Mouse (Mus musculus) cortical plate, adult 2 months (tissue): ENCODE data around the gene Dtnb. TPM values are rescaled to one million over a fixed set of nuclear protein-coding genes. Genes with fewer than 3 reads are reported as not detected.
"Not testable (repeated sequence)": the region's sequence is repeated elsewhere in the genome, so short reads cannot be mapped to it uniquely, and the experiment has no call there.

Experiments
- H3K27ac ChIP-seq: fragments of 200-500 bp; 2 replicates; pipeline ENCODE4 v1.5.1; 2012; ENCODE audit warnings: low read length, control low read depth, inconsistent platforms; ENCODE audit not compliant: insufficient read depth
- H3K4me1 ChIP-seq: fragments of 200-500 bp; 2 replicates; pipeline ENCODE4 v1.6.1; 2011; ENCODE audit warnings: low read length; ENCODE audit not compliant: control insufficient read depth, insufficient read depth
- H3K4me3 ChIP-seq: fragments of 200-500 bp; 2 replicates; pipeline ENCODE4 v1.5.1; 2011; ENCODE audit warnings: mild to moderate bottlenecking, low read length, control low read depth; ENCODE audit not compliant: insufficient read depth
- CTCF ChIP-seq: fragments of 200-500 bp; IDR thresholded peaks from 2 replicates; pipeline ENCODE4 v1.5.1; 2011; ENCODE audit warnings: mild to moderate bottlenecking, control low read depth, low read length; ENCODE audit not compliant: insufficient read depth; ENCODE audit errors: extremely low read depth
- POLR2A ChIP-seq: fragments of 200-500 bp; IDR thresholded peaks from 2 replicates; pipeline ENCODE4 v1.6.1; 2011; ENCODE audit warnings: mild to moderate bottlenecking, low read length, control low read depth; ENCODE audit not compliant: insufficient read depth; ENCODE audit errors: extremely low read depth
- polyA plus RNA-seq: library from polyadenylated mRNA; depleted of rRNA; stranded (reverse); fragments of >200 nt; gene quantifications from 2 replicates; pipeline ENCODE4 v1.2.3, GENCODE M21; 2012; rRNA removed

The Dtnb gene
- 134 and 135 TPM in 2 replicates for polyA plus RNA-seq

GRCm38 (mm10) chr12:3571787-3572580 lies at the start of gene Dtnb:
Dtnb (plus strand) TSS chr12:3572381.
- Histone ChIP-seq H3K4me3 (peak within 1 kb of the TSS; percentile 73), H3K27ac (peak within 1 kb of the TSS; percentile 98), H3K4me1 (peaks cover 10% of the 10 kb centered on the region)
- TF ChIP-seq POLR2A = no peak
- no peak for TF ChIP-seq CTCF

DNA sequence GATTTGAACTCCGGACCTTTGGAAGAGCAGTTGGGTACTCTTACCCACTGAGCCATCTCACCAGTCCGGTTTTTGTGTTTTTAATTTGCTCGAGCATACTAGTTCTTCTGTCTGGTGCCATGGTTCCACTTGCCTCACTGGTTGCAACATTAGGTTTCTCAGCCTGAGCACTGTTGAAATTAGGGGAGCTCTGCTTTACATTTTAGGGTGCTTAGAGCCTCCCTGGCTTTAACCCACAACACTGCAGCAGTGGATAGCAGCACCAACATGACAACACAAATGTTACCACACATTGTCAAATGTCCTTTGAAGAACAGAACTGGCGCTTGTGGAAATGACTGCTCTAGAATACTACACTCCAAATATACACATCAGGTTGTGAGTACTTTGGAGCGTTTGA lies 46.6 kb upstream of the Dtnb start:
- TF ChIP-seq POLR2A = no peak
- TF ChIP-seq CTCF = no peak
- no peak overlapping the region for H3K27ac ChIP-seq
- H3K4me3 ChIP-seq = no peak overlapping the region
- no peaks in the 10 kb centered on the region for H3K4me1 ChIP-seq

DNA sequence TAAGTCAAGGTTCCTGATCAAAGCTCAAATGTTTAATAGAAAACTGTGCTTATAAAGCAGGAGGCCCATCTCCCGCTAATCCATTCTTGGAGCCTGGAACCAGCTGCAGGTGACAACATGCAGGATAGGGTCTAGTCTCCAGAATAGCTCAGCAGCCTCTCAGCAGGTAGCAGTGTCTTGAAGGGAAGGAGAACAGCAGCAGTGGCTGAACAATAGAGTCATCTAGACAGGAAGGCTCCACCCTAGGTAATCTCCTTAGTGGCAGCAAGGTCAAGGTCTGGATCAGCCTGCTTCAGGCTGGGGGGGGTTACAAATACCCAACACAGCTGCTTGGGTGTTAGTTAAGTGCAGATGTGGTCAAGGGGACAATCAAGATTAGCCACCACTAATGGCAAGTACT lies 36.7 kb upstream of the Dtnb start:
- not testable (repeated sequence) for H3K27ac ChIP-seq, H3K4me3 ChIP-seq, H3K4me1 ChIP-seq

DNA sequence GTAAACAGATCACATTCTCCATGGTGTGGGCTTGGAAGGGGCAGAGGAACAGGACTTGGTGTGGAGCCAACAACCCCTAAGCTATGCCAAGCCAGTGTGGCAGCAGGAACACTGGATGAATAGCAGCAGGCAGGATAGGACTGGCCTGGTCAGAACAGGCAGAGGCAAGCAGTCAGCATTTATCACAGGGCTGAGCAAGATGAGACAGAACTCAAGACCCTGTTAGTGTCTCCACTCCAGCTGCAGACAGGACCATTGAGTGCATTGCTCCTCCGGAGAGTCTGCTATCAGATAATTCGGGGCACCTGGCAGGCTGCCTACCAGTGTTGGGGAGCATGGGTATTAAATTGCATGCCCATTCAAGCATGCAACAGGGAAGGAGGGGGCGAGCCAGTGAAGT lies 34.6 kb upstream of the Dtnb start:
- TF ChIP-seq CTCF (no peak), POLR2A (no peak)
- no peak overlapping the region for H3K27ac ChIP-seq
- no peaks in the 10 kb centered on the region for H3K4me1 ChIP-seq
- H3K4me3 ChIP-seq = no peak overlapping the region

DNA sequence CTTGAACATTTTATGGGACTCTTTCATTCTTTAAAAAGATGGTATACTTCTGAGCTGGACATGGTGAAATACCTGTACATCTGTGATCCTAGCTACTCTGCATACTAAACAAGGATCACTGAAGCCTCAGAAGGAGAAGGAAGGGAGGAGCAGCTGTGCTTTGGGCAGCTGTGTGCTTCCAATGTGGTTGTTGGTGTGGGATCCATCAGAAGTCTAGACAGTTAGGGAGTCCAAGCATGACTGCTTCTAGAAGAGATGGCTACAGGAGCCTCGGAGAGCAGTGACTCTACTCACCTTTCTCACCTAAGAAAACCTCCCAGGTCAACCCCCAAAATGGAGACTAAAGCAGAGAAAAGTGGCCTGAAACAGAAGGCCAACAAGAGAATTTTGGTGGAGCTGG lies 34.1 kb upstream of the Dtnb start:
- no peak for TF ChIP-seq POLR2A
- no peak for TF ChIP-seq CTCF
- no peaks in the 10 kb centered on the region for H3K4me1 ChIP-seq
- H3K27ac ChIP-seq = no peak overlapping the region
- H3K4me3 ChIP-seq = no peak overlapping the region

DNA sequence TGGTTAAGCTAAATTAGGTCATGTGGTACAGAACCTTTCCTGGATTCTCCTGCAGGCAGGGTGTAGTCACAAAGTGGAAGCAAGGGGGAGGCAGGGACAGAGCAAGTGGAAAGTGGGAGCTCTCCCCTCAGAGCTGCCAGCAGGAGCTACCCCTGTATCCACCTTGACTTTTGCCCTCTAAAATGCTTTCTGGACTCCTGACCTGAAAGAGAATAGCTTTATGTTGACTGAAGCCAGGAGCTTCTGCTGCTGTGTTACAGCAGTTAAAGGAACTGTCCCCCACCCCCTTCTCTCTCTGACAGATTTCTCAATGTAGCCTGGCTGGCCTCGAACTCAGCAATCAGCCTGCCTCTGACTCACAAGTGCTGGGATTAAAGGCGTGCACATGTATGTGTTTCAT lies 32.6 kb upstream of the Dtnb start:
- no peaks in the 10 kb centered on the region for H3K4me1 ChIP-seq
- TF ChIP-seq CTCF (no peak), POLR2A (no peak)
- no peak overlapping the region for H3K27ac ChIP-seq
- no peak overlapping the region for H3K4me3 ChIP-seq

- Histone ChIP-seq H3K4me3 (no peak overlapping the region), H3K27ac (no peak overlapping the region), H3K4me1 (no peaks in the 10 kb centered on the region)
- TF ChIP-seq CTCF = no peak
- no peak for TF ChIP-seq POLR2A
Observed at GRCm38 (mm10) chr12:3540871-3541270, 31.3 kb upstream of the Dtnb start.

GRCm38 (mm10) chr12:3545451-3545850 lies 26.7 kb upstream of the Dtnb start:
- H3K4me3 ChIP-seq = no peak overlapping the region
- TF ChIP-seq POLR2A (no peak), CTCF (no peak)
- no peak overlapping the region for H3K27ac ChIP-seq
- H3K4me1 ChIP-seq = peaks cover 3% of the 10 kb centered on the region; the same call in 1 of the 2 replicates

DNA sequence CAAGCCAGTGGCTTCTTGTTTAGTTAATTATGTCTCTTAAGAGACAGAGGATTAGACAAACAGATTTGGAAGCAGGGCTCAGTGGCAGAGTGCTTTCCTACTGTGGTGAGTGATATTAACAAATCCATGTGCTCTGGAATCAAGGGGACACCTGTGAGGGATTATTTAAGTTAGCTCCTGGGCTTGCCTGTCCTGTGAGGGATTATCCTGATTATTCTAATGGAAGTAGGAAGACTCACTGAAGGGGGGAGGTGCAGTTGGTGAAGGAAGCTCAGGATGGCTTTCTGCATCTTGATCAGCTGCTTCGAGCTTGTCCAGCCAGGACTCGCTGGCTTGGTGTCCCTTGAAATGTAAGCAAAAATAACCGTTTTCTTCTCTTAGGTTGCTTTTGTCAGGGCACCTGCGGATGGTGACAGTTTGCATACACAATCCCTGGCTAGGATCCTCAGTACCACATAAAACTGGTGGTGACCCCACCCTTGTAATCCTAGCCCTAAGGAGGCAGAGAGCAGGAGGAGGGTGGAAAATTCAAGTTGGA lies 26.0 kb upstream of the Dtnb start:
- TF ChIP-seq POLR2A (no peak), CTCF (no peak)
- H3K27ac ChIP-seq = no peak overlapping the region
- H3K4me1 ChIP-seq = peaks cover 3% of the 10 kb centered on the region; the same call in 1 of the 2 replicates
- H3K4me3 ChIP-seq = no peak overlapping the region

DNA sequence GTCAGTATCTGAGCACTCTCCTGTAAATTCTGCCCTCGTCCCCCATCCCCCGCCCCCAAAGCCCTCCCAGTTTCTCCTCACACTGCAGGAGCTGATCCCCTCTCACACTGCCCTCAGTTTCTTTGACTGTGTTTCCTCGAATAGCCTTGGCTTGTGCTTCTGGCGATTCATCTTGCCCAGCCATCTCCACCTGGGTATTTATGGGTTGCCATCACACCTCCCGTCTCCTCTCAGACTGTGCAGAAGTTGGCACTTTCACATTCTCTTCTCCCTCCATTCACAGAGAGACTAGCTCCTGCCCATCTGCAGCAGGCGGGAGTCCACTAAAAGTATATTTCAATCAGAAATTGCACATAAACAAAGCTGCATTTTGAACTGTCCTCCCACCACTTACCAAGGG lies 25.4 kb upstream of the Dtnb start:
- no peak for TF ChIP-seq POLR2A
- TF ChIP-seq CTCF = no peak
- no peak overlapping the region for H3K27ac ChIP-seq
- H3K4me3 ChIP-seq = no peak overlapping the region
- H3K4me1 ChIP-seq = peaks cover 3% of the 10 kb centered on the region; the same call in 1 of the 2 replicates
